Mouse (Mus musculus) lung, postnatal 0 days (tissue): ENCODE measurements around the gene Fancc. TPM values are rescaled to one million over a fixed set of nuclear protein-coding genes. Genes with fewer than 3 reads are reported as not detected.

ENCODE experiments used
- ATAC-seq: fragments of 200-750 bp; cut with Nextera tagmentation; 2 replicates; pipeline ENCODE4 v1.8.0; 2017; ENCODE audit warnings: moderate library complexity
- DNase-seq: peaks from one replicate; pipeline ENCODE4 v3.0.0-alpha.2; 2016; ENCODE audit warnings: low spot score
- H3K27ac ChIP-seq: fragments of 300-500 bp; sonication (generic); 2 replicates; pipeline ENCODE4 v1.5.1; 2014; ENCODE audit warnings: antibody characterized with exemption, mild to moderate bottlenecking, low read length, mixed read lengths
- H3K27me3 ChIP-seq: fragments of 300-500 bp; sonication (generic); replicated peaks from 2 replicates; pipeline ENCODE4 v1.6.1; 2014; ENCODE audit warnings: low read length, mixed read lengths; ENCODE audit not compliant: insufficient read depth
- H3K36me3 ChIP-seq: fragments of 300-500 bp; sonication (generic); 2 replicates; pipeline ENCODE4 v1.6.1; 2014; ENCODE audit warnings: low read length, mixed read lengths; ENCODE audit not compliant: insufficient read depth
- H3K4me1 ChIP-seq: fragments of 300-500 bp; sonication (generic); 2 replicates; pipeline ENCODE4 v1.6.1; 2014; ENCODE audit warnings: antibody characterized with exemption, low read depth, low read length, mixed read lengths; ENCODE audit not compliant: insufficient read depth
- H3K4me2 ChIP-seq: fragments of 300-500 bp; sonication (generic); replicated peaks from 2 replicates; pipeline ENCODE4 v1.6.1; 2014; ENCODE audit warnings: low read depth, mild to moderate bottlenecking, low read length, moderate library complexity, mixed read lengths
- H3K4me3 ChIP-seq: fragments of 300-500 bp; sonication (generic); 2 replicates; pipeline ENCODE4 v1.5.1; 2014; ENCODE audit warnings: low read depth, low read length
- H3K9ac ChIP-seq: fragments of 300-500 bp; sonication (generic); replicated peaks from 2 replicates; pipeline ENCODE4 v1.6.1; 2014; ENCODE audit warnings: low read depth, mild to moderate bottlenecking
- H3K9me3 ChIP-seq: fragments of 300-500 bp; sonication (generic); 2 replicates; pipeline ENCODE4 v1.6.1; 2016; ENCODE audit warnings: low read length, mixed read lengths
- CTCF ChIP-seq: IDR thresholded peaks from 2 replicates; pipeline ENCODE4 v1.5.1; 2016; ENCODE audit warnings: antibody characterized with exemption, mild to moderate bottlenecking
- EP300 ChIP-seq: IDR thresholded peaks from 2 replicates; pipeline ENCODE4 v1.6.1; 2016; ENCODE audit warnings: antibody characterized with exemption, mild to moderate bottlenecking, control low read depth
- WGBS: fragments of 180-500 bp; shearing (Covaris S2); extraction: QIAGEN DNeasy Blood & Tissue Kit; methylation state at CpG from one replicate; pipeline ENCODE4 v1.1.7; 2014; 5-methylcytosine and 5-hydroxymethylcytosine counted together
- polyA plus RNA-seq: library from polyadenylated mRNA; unstranded; fragments of >200 nt; fragmentation: Nextera tagmentation; extraction: Ambion mirVana; gene quantifications from 2 replicates; pipeline ENCODE4 v1.2.1, GENCODE M21; 2015

Gene Fancc
- polyA plus RNA-seq, 1 experiment from 2014 or later = 26.0 TPM

- H3K4me2 ChIP-seq = peak overlapping the region; percentile 53
- H3K4me3 ChIP-seq = peak overlapping the region; percentile 34
- no peaks in the 10 kb centered on the region for H3K36me3 ChIP-seq
- no peaks in the 10 kb centered on the region for H3K27me3 ChIP-seq
- peaks cover 17% of the 10 kb centered on the region; the same call in 1 of the 2 replicates for H3K4me1 ChIP-seq
- ATAC-seq (peak; percentile 98), DNase-seq (peak; percentile 95)
- H3K27ac ChIP-seq = peak overlapping the region; percentile 87
- no peak for TF ChIP-seq CTCF
- TF ChIP-seq EP300 = peak; percentile 86
- H3K9me3 ChIP-seq = no peaks in the 10 kb centered on the region
- H3K9ac ChIP-seq = peak overlapping the region; percentile 37
- WGBS = 11% methylated on average over 27 of the region's 27 CpGs
Measured at GRCm38 (mm10) chr13:63272602-63273229, 224.4 kb downstream of the Fancc start.

GRCm38 (mm10) chr13:63272017-63272601 lies 225.0 kb downstream of the Fancc start:
- peaks cover 14% of the 10 kb centered on the region; the same call in 1 of the 2 replicates for H3K4me1 ChIP-seq
- no peaks in the 10 kb centered on the region for H3K36me3 ChIP-seq
- H3K4me3 ChIP-seq = peak overlapping the region; percentile 34
- WGBS = 21% methylated on average over 16 of the region's 16 CpGs
- peak overlapping the region; percentile 87 for H3K27ac ChIP-seq
- no peaks in the 10 kb centered on the region for H3K9me3 ChIP-seq
- H3K4me2 ChIP-seq = peak overlapping the region; percentile 53
- H3K9ac ChIP-seq = 0 out of 2 replicates have a peak overlapping the region, but pooled peaks have one; percentile 37
- no peak for ATAC-seq
- H3K27me3 ChIP-seq = no peaks in the 10 kb centered on the region
- TF ChIP-seq CTCF = no peak
- no peak for TF ChIP-seq EP300
- no peak for DNase-seq

GRCm38 (mm10) chr13:63270191-63270590 lies 226.9 kb downstream of the Fancc start:
- DNase-seq = peak; percentile 85
- Histone ChIP-seq H3K4me3 (no peak overlapping the region), H3K27ac (peak overlapping the region; percentile 39), H3K4me1 (peaks cover 12% of the 10 kb centered on the region; the same call in 1 of the 2 replicates), H3K9ac (no peak overlapping the region; the same call in 1 of the 2 replicates), H3K36me3 (no peaks in the 10 kb centered on the region), H3K9me3 (no peaks in the 10 kb centered on the region), H3K4me2 (peak overlapping the region; percentile 43), H3K27me3 (no peaks in the 10 kb centered on the region)
- TF ChIP-seq CTCF (no peak), EP300 (no peak)
- ATAC-seq = peak; percentile 14
- 51% methylated on average over 5 of the region's 5 CpGs for WGBS

GRCm38 (mm10) chr13:63268776-63269175 lies 228.3 kb downstream of the Fancc start:
- no peak overlapping the region for H3K9ac ChIP-seq
- H3K4me1 ChIP-seq = peaks cover 9% of the 10 kb centered on the region; the same call in 1 of the 2 replicates
- no peak overlapping the region for H3K4me3 ChIP-seq
- H3K27me3 ChIP-seq = no peaks in the 10 kb centered on the region
- 56% methylated on average over 1 of the region's 1 CpGs for WGBS
- no peak for ATAC-seq
- H3K4me2 ChIP-seq = no peak overlapping the region
- H3K36me3 ChIP-seq = no peaks in the 10 kb centered on the region
- no peaks in the 10 kb centered on the region for H3K9me3 ChIP-seq
- H3K27ac ChIP-seq = 0 out of 2 replicates have a peak overlapping the region, but pooled peaks have one; percentile 11
- TF ChIP-seq EP300 (peak; percentile 40; the same call in 1 of the 2 replicates), CTCF (no peak)
- DNase-seq = no peak

- Histone ChIP-seq H3K27me3 (no peaks in the 10 kb centered on the region), H3K36me3 (no peaks in the 10 kb centered on the region), H3K9me3 (no peaks in the 10 kb centered on the region), H3K27ac (no peak overlapping the region), H3K9ac (no peak overlapping the region), H3K4me2 (no peak overlapping the region), H3K4me1 (peaks cover 9% of the 10 kb centered on the region; the same call in 1 of the 2 replicates), H3K4me3 (no peak overlapping the region)
- TF ChIP-seq CTCF = no peak
- no peak for TF ChIP-seq EP300
- 48% methylated on average over 4 of the region's 4 CpGs for WGBS
- ATAC-seq = no peak
- no peak for DNase-seq
Measured at GRCm38 (mm10) chr13:63268371-63268770, 228.7 kb downstream of the Fancc start.

- peaks cover 36% of the 10 kb centered on the region for H3K4me1 ChIP-seq
- H3K27ac ChIP-seq = no peak overlapping the region
- H3K9ac ChIP-seq = no peak overlapping the region
- H3K4me3 ChIP-seq = no peak overlapping the region
- DNase-seq = no peak
- 79% methylated on average over 1 of the region's 1 CpGs for WGBS
- no peak for TF ChIP-seq EP300
- no peak for TF ChIP-seq CTCF
- 0 out of 2 replicates have a peak, but pooled peaks cover 6% of the 10 kb centered on the region for H3K36me3 ChIP-seq
- no peak overlapping the region for H3K4me2 ChIP-seq
- H3K27me3 ChIP-seq = no peaks in the 10 kb centered on the region
- no peak for ATAC-seq
- no peaks in the 10 kb centered on the region for H3K9me3 ChIP-seq
Measured at GRCm38 (mm10) chr13:63262168-63262957, 234.7 kb downstream of the Fancc start.
